Mouse (Mus musculus) intestine, embryonic 14.5 days (tissue): ENCODE data around the gene Msantd2. TPM values are rescaled to one million over a fixed set of nuclear protein-coding genes. Genes with fewer than 3 reads are reported as not detected.

Experiments used
- ATAC-seq: fragments of 200-750 bp; cut with Nextera tagmentation; replicated peaks from 2 replicates; pipeline ENCODE4 v1.8.0; 2017; ENCODE audit warnings: low read depth, moderate number of reproducible peaks, moderate TSS enrichment, moderate library complexity; ENCODE audit not compliant: low FRiP score, low TSS enrichment
- DNase-seq: peaks from one replicate; pipeline ENCODE4 v3.0.0-alpha.2; 2018; ENCODE audit warnings: low spot score
- H3K27ac ChIP-seq: fragments of 300-500 bp; sonication (generic); 2 replicates; pipeline ENCODE4 v1.5.1; 2014; ENCODE audit warnings: low read depth, mild to moderate bottlenecking, control low read depth
- H3K27me3 ChIP-seq: fragments of 300-500 bp; sonication (generic); replicated peaks from 2 replicates; pipeline ENCODE4 v1.6.1; 2014; ENCODE audit warnings: low read length, control low read depth; ENCODE audit not compliant: control insufficient read depth, insufficient read depth
- H3K36me3 ChIP-seq: fragments of 300-500 bp; sonication (generic); 2 replicates; pipeline ENCODE4 v1.6.1; 2014; ENCODE audit warnings: low read length, control low read depth; ENCODE audit not compliant: control insufficient read depth, insufficient read depth
- H3K4me1 ChIP-seq: fragments of 300-500 bp; sonication (generic); replicated peaks from 2 replicates; pipeline ENCODE4 v1.6.1; 2014; ENCODE audit warnings: low read length, control low read depth, mixed read lengths; ENCODE audit not compliant: control insufficient read depth, insufficient read depth
- H3K4me2 ChIP-seq: fragments of 300-500 bp; sonication (generic); 2 replicates; pipeline ENCODE4 v1.6.1; 2014; ENCODE audit warnings: low read length
- H3K4me3 ChIP-seq: fragments of 300-500 bp; sonication (generic); 2 replicates; pipeline ENCODE4 v1.5.1; 2014; ENCODE audit warnings: low read depth, low read length, control low read depth, mixed read lengths
- H3K9ac ChIP-seq: fragments of 300-500 bp; sonication (generic); 2 replicates; pipeline ENCODE4 v1.6.1; 2014; ENCODE audit warnings: mild to moderate bottlenecking, low read length
- H3K9me3 ChIP-seq: fragments of 300-500 bp; sonication (generic); 2 replicates; pipeline ENCODE4 v1.6.1; 2016; ENCODE audit warnings: low read length, control low read depth; ENCODE audit not compliant: control insufficient read depth
- WGBS: fragments of 180-500 bp; shearing (Covaris S2); extraction: QIAGEN DNeasy Blood & Tissue Kit; methylation state at CpG from one replicate; pipeline ENCODE4 v1.1.7; 2014; 5-methylcytosine and 5-hydroxymethylcytosine counted together
- polyA plus RNA-seq: library from polyadenylated mRNA; unstranded; fragments of >200 nt; fragmentation: Nextera tagmentation; extraction: Ambion mirVana; gene quantifications from 2 replicates; pipeline ENCODE4 v1.2.1, GENCODE M21; 2014

Msantd2 gene
- polyA plus RNA-seq, 1 experiment from 2014 or later, result 29.5 TPM

- Histone ChIP-seq H3K4me2 (peak overlapping the region; percentile 92), H3K9ac (no peak overlapping the region), H3K27ac (no peak overlapping the region), H3K36me3 (no peaks in the 10 kb centered on the region), H3K4me1 (peaks cover 11% of the 10 kb centered on the region), H3K9me3 (no peaks in the 10 kb centered on the region), H3K27me3 (peaks cover 79% of the 10 kb centered on the region), H3K4me3 (peak overlapping the region; percentile 40; the same call in 1 of the 2 replicates)
- no peak for ATAC-seq
- WGBS, result 3% methylated on average over 9 of the region's 9 CpGs
- no peak for DNase-seq
Measured at GRCm38 (mm10) chr9:37459665-37460042, 29.5 kb upstream of the Msantd2 start.

- Histone ChIP-seq H3K9ac (0 out of 2 replicates have a peak overlapping the region, but pooled peaks have one; percentile 16), H3K27ac (no peak overlapping the region), H3K4me3 (peak overlapping the region; percentile 40), H3K9me3 (no peaks in the 10 kb centered on the region), H3K4me2 (peak overlapping the region; percentile 92), H3K4me1 (peaks cover 11% of the 10 kb centered on the region), H3K36me3 (no peaks in the 10 kb centered on the region), H3K27me3 (peaks cover 73% of the 10 kb centered on the region)
- under 1% methylated on average over 78 of the region's 81 CpGs for WGBS
- ATAC-seq, result peak; percentile 33; the same call in 1 of the 2 replicates
- DNase-seq, result peak; percentile 65
Measured at GRCm38 (mm10) chr9:37460043-37460960, 28.8 kb upstream of the Msantd2 start.

GRCm38 (mm10) chr9:37460961-37461340 lies 28.2 kb upstream of the Msantd2 start:
- no peaks in the 10 kb centered on the region for H3K36me3 ChIP-seq
- no peaks in the 10 kb centered on the region for H3K9me3 ChIP-seq
- no peak overlapping the region for H3K27ac ChIP-seq
- peaks cover 66% of the 10 kb centered on the region for H3K27me3 ChIP-seq
- DNase-seq, result no peak
- peak overlapping the region; percentile 92 for H3K4me2 ChIP-seq
- H3K4me1 ChIP-seq, result peaks cover 11% of the 10 kb centered on the region
- peak overlapping the region; percentile 40 for H3K4me3 ChIP-seq
- no peak for ATAC-seq
- no peak overlapping the region for H3K9ac ChIP-seq
- WGBS, result 8% methylated on average over 5 of the region's 5 CpGs

DNA sequence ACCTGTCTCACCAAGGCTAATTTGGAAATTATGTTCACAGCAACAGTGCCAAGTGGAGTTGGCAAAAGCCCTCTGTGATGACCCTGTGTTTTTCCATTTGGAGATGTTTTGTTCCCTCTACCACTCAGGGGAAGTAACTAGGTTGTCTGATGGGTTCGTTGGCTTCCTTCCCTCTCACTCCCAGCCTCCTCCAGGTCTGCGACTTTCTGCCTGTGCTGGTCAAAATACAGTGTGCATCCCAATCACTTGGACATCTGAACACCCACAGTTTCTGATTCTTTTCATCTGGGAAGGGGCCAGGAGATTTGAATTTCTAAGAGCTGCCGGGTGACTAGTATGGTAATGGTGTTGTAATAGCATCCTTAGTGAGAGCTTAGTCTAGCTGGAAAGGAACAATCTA lies 27.5 kb upstream of the Msantd2 start:
- WGBS, result 12% methylated on average over 3 of the region's 3 CpGs
- H3K36me3 ChIP-seq, result no peaks in the 10 kb centered on the region
- no peak overlapping the region for H3K9ac ChIP-seq
- H3K4me3 ChIP-seq, result no peak overlapping the region
- peaks cover 7% of the 10 kb centered on the region for H3K4me1 ChIP-seq
- DNase-seq, result no peak
- no peak overlapping the region for H3K27ac ChIP-seq
- peaks cover 60% of the 10 kb centered on the region for H3K27me3 ChIP-seq
- no peak overlapping the region for H3K4me2 ChIP-seq
- H3K9me3 ChIP-seq, result no peaks in the 10 kb centered on the region
- no peak for ATAC-seq

DNA sequence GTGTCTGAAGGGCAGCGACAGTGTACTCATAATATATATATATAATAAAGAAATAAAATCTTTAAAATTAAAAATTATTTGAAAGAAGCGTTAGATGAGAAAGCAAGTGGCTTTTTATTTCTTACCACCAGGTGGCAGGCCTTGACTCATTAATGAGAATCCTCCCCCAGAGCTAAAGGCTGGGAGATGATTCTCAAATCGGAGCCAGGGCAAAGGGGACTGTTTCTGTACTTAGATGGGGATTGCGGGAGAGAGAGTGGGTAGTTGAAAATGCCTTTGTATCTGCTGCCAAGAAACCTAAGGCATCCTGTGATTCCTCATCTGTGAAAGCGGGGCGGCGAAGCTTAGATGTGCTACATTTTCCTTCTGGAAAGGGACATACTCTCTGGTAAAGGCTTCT lies 26.4 kb upstream of the Msantd2 start:
- H3K27ac ChIP-seq, result no peak overlapping the region
- peak; percentile 65 for DNase-seq
- peaks cover 48% of the 10 kb centered on the region for H3K27me3 ChIP-seq
- H3K36me3 ChIP-seq, result no peaks in the 10 kb centered on the region
- H3K4me3 ChIP-seq, result no peak overlapping the region
- no peak for ATAC-seq
- WGBS, result 16% methylated on average over 7 of the region's 7 CpGs
- H3K9me3 ChIP-seq, result no peaks in the 10 kb centered on the region
- peaks cover 7% of the 10 kb centered on the region for H3K4me1 ChIP-seq
- no peak overlapping the region for H3K4me2 ChIP-seq
- no peak overlapping the region for H3K9ac ChIP-seq

DNA sequence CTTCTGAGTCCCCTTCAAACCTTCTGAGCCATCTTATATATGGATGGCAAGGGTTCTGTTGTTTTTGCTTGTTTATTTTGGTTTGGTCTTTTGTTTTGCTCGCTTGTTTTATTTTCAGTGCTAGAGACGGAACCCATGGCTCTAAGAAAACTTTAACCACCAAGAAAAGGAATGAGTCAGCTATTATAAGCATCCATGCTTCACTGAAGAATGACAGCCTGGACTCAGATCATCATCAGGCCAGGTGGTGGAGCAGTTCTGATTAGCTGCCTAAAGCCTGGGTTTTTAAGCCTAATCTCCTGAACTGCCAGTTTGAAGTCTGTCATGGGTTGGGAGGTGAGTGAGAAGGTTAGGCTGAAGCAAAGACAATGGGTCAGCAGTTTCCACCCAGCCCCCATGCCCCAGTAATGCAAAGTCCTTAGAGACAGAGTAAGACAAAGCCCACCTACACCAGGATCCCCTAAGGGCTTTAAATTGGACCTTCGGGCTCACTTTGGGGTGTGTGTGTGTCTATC lies 15.5 kb upstream of the Msantd2 start:
- Histone ChIP-seq H3K36me3 (no peaks in the 10 kb centered on the region), H3K4me3 (no peak overlapping the region), H3K9ac (no peak overlapping the region), H3K27me3 (no peaks in the 10 kb centered on the region), H3K27ac (no peak overlapping the region), H3K4me2 (no peak overlapping the region), H3K9me3 (no peaks in the 10 kb centered on the region), H3K4me1 (no peaks in the 10 kb centered on the region)
- ATAC-seq, result no peak
- no peak for DNase-seq
- 76% methylated on average over 3 of the region's 3 CpGs for WGBS

GRCm38 (mm10) chr9:37474923-37475322 lies 14.2 kb upstream of the Msantd2 start:
- no peaks in the 10 kb centered on the region for H3K4me1 ChIP-seq
- no peak overlapping the region for H3K4me3 ChIP-seq
- no peak overlapping the region for H3K27ac ChIP-seq
- ATAC-seq, result no peak
- H3K27me3 ChIP-seq, result no peaks in the 10 kb centered on the region
- H3K36me3 ChIP-seq, result no peaks in the 10 kb centered on the region
- no peak for DNase-seq
- no peak overlapping the region for H3K9ac ChIP-seq
- WGBS, result 82% methylated on average over 7 of the region's 7 CpGs
- no peak overlapping the region for H3K4me2 ChIP-seq
- no peaks in the 10 kb centered on the region for H3K9me3 ChIP-seq

GRCm38 (mm10) chr9:37485146-37485545 lies 4.0 kb upstream of the Msantd2 start:
- Histone ChIP-seq H3K36me3 (no peaks in the 10 kb centered on the region), H3K4me2 (no peak overlapping the region), H3K27me3 (no peaks in the 10 kb centered on the region), H3K4me3 (no peak overlapping the region), H3K4me1 (peaks cover 4% of the 10 kb centered on the region; the same call in 1 of the 2 replicates), H3K9ac (no peak overlapping the region), H3K27ac (no peak overlapping the region), H3K9me3 (no peaks in the 10 kb centered on the region)
- WGBS, result 60% methylated on average over 5 of the region's 5 CpGs
- DNase-seq, result no peak
- ATAC-seq, result no peak
